Mouse (Mus musculus) embryo, embryonic 9.5 days (tissue): ENCODE results near the gene Hist3h2a.

Source experiments
- DNase-seq: peaks from one replicate; pipeline ENCODE4 v3.0.0-alpha.2; 2017; ENCODE audit errors: extremely low spot score

Gene Hist3h2a

GRCm38 (mm10) chr11:58968551-58968950 lies 14.1 kb downstream of the Hist3h2a start:
- no peak for DNase-seq

DNA sequence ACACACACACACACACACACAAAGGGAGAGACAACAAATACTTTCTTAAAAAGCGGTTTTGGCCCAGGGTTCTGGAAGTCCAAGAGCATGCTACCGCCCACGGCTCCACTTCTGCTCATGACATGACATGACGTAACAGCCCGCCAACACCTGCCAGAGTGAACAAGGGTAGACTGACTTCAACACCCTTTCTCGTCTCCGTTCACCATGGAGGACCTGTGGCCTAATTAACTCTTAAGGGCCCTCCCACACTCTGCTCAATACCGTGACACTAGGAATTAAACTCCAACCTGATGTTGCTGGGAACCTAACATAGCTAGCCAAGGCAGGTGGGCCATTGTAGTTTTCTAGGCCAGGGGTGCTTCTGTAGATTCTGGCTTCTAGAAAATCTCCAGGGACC lies 14.5 kb downstream of the Hist3h2a start:
- no peak for DNase-seq

GRCm38 (mm10) chr11:58969659-58970058 lies 15.2 kb downstream of the Hist3h2a start:
- DNase-seq, result no peak

DNA sequence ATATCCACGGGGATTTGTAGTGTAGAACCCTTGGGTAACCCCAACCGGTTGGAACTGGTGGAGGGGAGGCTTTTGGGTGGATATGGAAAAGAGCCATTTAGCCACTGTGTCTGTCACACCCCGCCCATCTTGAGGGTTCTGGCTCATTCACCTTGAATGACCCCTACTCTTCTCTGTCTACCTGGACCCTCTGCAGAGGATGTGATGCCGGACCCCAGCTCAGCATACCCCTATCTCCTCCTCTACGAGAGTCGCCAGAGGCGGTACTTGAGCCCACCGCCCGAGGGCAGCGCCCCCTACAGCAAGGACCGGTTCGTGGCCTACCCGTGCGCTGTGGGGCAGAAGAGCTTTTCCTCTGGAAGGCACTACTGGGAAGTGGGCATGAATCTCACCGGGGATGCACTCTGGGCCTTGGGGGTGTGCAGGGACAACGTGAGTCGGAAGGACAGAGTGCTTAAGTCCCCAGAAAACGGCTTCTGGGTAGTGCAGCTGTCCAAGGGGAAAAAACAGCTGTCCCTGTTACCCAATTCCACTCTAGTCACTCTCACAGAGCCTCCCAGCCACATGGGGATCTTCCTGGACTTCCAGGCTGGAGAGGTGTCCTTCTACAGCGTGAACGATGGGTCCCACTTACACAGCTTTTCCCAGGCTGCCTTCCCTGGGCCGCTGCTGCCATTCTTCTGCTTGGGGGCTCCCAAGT lies 16.5 kb downstream of the Hist3h2a start:
- no peak for DNase-seq

GRCm38 (mm10) chr11:58971796-58972195 lies 17.3 kb downstream of the Hist3h2a start:
- DNase-seq, result no peak

DNA sequence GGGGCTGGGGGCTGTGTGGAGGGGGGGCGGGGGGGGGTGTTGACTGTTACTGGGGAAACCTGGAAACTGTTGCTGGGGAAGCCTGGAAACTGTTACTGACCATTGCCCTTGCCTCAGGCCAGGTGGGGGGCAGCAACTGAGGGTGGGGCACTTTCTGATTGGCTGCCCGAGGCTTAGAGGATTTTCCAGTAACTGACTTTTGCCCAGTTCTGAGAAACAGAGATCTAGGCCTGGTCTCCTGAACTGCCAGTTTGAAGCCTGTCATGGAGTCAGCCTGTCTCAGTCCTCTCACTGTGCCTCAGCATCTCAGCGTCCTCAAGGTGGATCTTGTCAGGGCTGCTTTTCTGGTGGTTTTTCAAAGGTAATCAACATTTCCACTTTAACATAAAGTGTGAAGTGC lies 19.9 kb downstream of the Hist3h2a start:
- DNase-seq, result no peak

- DNase-seq, result peak; percentile 40
Measured at GRCm38 (mm10) chr11:58977150-58977549, 22.7 kb downstream of the Hist3h2a start.

GRCm38 (mm10) chr11:58977607-58978026 lies 23.1 kb downstream of the Hist3h2a start:
- DNase-seq, result peak; percentile 74

GRCm38 (mm10) chr11:58978027-58978705 lies 23.7 kb downstream of the Hist3h2a start, which contains the start of gene Trim11:
Gene Trim11 (plus strand): TSS chr11:58978093.
- DNase-seq, result no peak

DNA sequence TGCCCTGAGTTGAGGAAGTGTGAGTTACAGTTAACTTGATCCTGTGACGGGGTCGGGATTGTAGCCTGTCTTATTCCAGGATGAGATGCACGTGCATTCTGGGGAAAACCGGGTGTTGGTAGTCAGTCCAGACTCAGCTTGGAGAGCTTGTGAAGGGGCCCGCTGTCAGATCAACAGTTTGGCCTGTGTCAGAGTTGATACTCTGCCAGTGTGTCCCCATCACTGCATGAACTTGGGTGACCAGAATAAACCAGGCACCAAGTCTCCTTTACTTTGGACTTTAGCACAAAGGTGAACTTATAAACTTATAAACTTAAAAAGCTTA lies 24.2 kb downstream of the Hist3h2a start:
- no peak for DNase-seq

GRCm38 (mm10) chr11:58979183-58979582 lies 24.7 kb downstream of the Hist3h2a start:
- DNase-seq, result no peak

GRCm38 (mm10) chr11:58979661-58980060 lies 25.2 kb downstream of the Hist3h2a start:
- no peak for DNase-seq

GRCm38 (mm10) chr11:58980381-58980990 lies 26.0 kb downstream of the Hist3h2a start:
- no peak for DNase-seq

DNA sequence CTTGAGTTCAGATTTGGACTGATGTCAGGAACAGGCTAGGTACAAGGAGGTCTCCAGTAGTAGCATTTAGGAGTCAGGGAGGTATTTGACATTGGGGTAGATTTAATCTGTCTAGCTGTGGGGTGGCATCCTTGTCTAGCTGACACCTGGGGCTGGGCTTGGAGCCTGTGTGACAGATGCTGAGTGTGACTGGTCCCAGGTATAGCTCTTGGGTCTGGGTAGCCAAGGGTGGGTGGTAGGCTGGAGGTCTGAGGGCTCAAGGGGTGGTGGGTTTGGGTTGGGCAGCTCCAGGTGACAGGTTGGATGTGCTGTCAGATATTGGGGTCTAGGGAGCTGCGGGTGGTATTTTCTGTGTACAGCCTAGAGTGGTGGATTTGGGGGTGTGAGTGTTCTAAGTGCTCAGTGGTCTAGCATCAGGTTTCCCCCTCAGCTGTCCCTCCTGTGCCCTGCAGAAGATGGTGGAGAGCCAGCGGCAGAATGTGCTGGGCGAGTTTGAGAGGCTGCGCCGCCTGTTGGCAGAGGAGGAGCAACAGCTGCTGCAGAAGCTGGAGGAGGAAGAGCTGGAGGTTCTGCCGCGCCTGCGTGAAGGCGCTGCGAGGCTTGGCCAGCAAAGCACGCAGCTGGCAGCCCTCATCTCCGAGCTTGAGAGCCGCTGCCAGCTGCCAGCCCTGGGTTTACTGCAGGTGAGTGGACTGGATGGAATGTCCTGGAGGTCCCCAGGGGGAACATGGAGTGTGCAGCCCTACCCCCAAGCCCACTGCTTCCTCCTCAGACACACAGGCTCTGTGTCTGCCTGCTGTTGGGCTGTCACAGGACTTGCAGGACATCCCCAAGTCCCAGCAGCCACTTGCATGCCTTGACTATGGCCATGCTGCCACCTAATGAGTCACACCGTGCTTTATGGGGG lies 27.3 kb downstream of the Hist3h2a start:
- no peak for DNase-seq

DNA sequence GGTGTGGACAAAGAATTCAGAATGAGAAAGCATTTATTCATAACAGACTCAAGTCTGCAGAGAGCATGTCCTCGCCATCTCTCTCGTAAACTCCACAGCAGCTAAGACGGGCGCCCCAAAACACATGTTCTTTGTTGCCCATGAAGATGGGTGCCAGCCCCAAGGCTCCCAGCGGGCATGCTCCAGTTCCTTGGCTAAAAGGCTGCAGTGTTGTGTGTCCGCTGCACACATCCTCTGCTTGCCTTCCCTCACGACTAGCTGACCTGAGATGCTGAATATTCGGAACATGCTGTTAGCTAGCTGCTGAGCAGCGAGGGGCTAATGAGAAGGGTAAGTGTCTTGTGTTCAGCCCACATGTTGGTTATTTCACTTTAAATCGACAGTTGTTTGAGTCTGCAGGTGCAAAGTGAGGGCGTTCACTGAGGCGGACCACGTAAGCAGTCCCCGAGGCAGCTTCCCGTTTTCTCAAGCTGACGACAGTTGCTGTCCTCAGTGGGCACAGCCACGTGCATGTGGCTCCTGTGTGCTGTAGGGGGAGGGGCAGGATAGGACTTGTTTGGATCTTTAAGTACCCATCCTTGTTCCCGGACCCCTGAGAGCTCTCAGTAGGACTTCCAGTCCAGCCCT lies 28.1 kb downstream of the Hist3h2a start:
- no peak for DNase-seq

DNA sequence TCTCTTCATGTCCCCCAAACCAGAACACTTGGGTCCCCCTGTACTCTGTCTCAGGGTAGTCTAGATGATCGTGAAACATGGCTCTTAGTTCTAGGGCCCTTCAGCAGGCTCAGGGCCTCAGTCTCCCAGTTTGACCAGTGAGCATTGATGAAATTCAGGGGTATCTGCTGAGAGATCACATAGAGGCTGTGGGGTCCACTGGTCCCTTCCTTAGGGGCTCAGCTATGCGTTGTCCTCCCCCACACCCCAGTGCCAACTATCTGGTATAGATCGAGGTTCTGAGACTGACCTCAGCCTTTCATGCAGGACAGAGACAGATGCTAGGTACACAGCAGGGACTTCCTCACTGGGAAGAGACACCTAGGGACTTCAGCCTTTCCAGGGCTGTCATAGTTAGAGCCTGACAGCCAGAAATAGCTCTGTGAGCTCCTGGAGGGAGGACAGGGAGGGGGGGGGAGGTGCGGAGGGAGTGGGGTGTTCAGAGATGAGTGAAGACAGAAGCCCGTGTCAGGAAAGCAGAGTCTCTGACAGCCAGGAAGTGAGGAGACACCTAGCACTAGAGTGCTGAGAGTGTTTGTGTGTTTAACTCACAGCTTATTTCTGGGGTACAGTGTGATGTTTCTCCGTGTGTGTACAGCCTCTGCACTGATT lies 29.3 kb downstream of the Hist3h2a start:
- DNase-seq, result no peak

GRCm38 (mm10) chr11:58984657-58985056 lies 30.2 kb downstream of the Hist3h2a start:
- no peak for DNase-seq

DNA sequence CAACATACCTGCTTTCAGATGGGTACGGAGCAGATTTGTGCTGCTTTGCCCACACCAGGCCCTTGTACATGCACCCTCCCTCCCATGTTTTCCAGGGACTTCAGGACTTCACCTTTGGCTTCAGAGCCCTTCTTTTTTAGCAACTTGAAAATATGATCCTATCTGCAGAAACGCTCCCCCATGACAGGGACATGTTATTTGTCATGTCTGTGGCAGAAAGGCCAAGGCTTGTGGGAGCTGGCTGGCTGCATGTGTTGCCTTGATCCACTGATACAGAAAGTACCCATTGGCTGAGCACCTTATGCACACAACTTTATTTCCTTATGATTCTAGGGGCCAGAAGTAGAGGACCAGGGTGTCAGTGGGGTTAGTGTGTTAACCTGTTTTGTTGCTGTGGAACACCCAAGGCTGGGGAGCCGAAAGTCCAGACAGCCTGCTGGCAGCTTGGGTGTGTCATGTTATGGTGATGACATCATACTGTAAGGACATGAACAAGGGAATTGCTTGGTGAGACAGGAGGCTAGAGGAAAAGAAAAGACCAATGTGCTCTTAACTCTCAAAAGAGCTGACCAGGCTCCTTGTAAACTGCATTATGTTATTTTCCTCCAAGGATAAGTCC lies 30.9 kb downstream of the Hist3h2a start:
- DNase-seq, result no peak

DNA sequence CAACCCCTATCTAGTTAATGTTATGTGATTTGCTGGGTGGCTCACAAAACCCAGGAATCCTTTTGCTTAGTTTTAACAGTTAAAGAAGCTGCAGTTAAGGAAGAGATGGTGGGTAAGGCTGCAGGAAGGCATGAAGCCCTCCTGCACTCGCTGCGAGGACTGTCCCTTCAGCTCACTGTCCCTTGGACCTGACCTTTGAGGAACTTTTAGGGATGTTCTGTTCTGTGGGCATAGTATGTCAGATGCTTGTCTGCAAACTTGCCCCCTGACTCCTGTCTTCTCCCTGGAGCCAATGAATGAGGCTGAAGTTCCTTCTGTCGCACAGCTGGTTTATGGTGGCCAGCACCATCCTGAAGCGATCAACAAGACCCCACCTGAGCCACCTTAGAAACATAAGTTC lies 34.7 kb downstream of the Hist3h2a start:
- no peak for DNase-seq

DNA sequence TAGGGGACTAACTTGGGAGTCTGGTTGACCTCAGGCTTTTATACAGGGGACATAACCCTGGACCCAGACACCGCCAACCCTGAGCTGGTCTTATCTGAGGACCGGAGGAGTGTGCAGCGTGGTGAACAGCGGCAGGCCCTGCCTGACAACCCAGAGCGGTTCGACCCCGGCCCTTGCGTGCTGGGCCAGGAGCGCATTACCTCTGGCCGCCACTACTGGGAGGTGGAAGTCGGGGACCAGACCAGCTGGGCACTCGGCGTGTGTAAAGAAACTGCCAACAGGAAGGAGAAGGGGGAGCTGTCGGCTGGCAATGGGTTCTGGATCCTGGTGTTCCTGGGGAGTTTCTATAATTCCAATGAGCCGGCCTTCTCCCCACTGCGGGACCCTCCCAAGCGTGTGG lies 35.7 kb downstream of the Hist3h2a start:
- no peak for DNase-seq

DNA sequence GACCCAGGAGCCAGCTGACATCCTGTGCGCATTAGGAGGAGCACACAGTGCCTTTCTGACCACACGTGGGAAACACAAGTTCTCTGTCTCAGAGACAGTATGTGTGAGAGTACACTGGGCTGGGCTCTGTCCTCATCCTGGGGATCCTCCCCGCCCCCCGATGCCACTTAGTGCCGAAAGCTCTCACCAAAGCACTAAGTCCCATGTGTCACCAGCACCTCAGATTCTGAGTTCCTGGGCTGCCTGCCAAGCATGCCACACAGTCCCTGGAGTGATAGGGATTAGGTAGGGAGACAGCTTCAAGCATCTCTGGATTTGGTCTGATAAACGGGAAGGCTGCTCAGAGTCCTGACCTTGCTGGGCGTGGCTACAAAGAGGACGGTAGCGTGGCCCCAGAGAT lies 36.3 kb downstream of the Hist3h2a start:
- no peak for DNase-seq
